Mouse (Mus musculus) left cerebral cortex, adult 8-10 months (tissue): ENCODE results near the gene Lypd1. TPM values are rescaled to one million over a fixed set of nuclear protein-coding genes. Genes with fewer than 3 reads are reported as not detected.

Experiments
- total RNA-seq, 4 experiments: library from RNA; stranded (reverse); gene quantifications; 2 replicates each; pipeline ENCODE4 v1.2.4; 2022

The Lypd1 gene
- total RNA-seq, 4 experiments from 2014 or later = 82.6 to 113 (median 99.6) TPM

Other genes with a start within 250 kb of the Lypd1 start
- gene Gpr39, start 236.1 kb downstream of the Lypd1 start, total RNA-seq = under 1 TPM in 1 of 4 experiments, not detected in 3; 0.93 TPM